Mouse (Mus musculus): ENCODE measurements around the gene Lifr. TPM values are rescaled to one million over a fixed set of nuclear protein-coding genes. Genes with fewer than 3 reads are reported as not detected.

The Lifr gene
- total RNA-seq, 2 experiments from 2014 or later: 8.4 to 9.2 TPM

- peak; percentile 71 for ATAC-seq (ENCODE audit: poor library complexity, severe bottlenecking)
These were observed 151.9 kb downstream of the Lifr start for GRCm38 (mm10) chr15:7242161-7242850.

Other genes starting within 250 kb of the Lifr start
- 0.02 TPM in 1 of 2 replicates, not detected in the other for gene Osmr, start 215.6 kb upstream of the Lifr start, total RNA-seq (2015)
- gene Osmr, start 215.6 kb upstream of the Lifr start, total RNA-seq (2017): 0.77 TPM in 1 of 2 replicates, not detected in the other